Mouse (Mus musculus): ENCODE data around the gene Lrrk1. TPM values are rescaled to one million over a fixed set of nuclear protein-coding genes. Genes with fewer than 3 reads are reported as not detected.

Lrrk1 gene
- polyA plus RNA-seq, 1 experiment from 2014 or later, result 16.2 TPM

- ATAC-seq (ENCODE audit: insufficient number of reproducible peaks, low FRiP score, low TSS enrichment, low read depth), result no peak
- Histone ChIP-seq H3K27ac (peak overlapping the region; percentile 38; the same call in 1 of the 2 replicates), H3K9ac (no peak overlapping the region), H3K36me3 (no peaks in the 10 kb centered on the region), H3K4me1 (peaks cover 42% of the 10 kb centered on the region), H3K4me2 (no peak overlapping the region), H3K9me3 (no peaks in the 10 kb centered on the region), H3K4me3 (no peak overlapping the region), H3K27me3 (no peaks in the 10 kb centered on the region)
- 45% methylated on average over 2 of the region's 2 CpGs for WGBS
Observed at GRCm38 (mm10) chr7:66228610-66228920, 159.6 kb downstream of the Lrrk1 start.

GRCm38 (mm10) chr7:66227814-66228609 lies 160.1 kb downstream of the Lrrk1 start:
- 0 out of 2 replicates have a peak overlapping the region, but pooled peaks have one; percentile 38 for H3K27ac ChIP-seq
- no peaks in the 10 kb centered on the region for H3K9me3 ChIP-seq
- ATAC-seq (ENCODE audit: insufficient number of reproducible peaks, low FRiP score, low TSS enrichment, low read depth), result no peak
- WGBS, result 80% methylated on average over 13 of the region's 13 CpGs
- H3K4me3 ChIP-seq, result no peak overlapping the region
- H3K4me2 ChIP-seq, result no peak overlapping the region
- H3K36me3 ChIP-seq, result no peaks in the 10 kb centered on the region
- H3K9ac ChIP-seq, result no peak overlapping the region
- H3K27me3 ChIP-seq, result no peaks in the 10 kb centered on the region
- H3K4me1 ChIP-seq, result peaks cover 36% of the 10 kb centered on the region

DNA sequence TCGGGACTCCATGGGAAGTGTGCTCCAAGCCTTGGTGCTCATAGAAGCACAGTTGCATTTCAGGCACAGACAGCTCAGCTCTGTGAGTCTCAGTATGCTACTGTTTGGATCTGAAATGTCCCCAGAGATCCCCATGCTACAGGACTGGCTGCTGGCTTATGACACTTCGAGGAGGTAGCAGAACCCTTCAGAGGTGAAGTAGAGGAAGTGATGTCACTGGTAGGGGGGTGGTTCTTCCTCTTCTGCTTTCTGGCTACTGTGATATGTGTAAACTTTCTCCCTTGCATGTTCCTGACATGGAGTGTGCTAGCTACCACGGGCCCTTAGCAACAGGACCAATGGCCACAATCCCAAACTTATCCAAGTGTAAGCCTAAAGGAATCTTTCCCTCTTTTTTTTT lies 162.3 kb downstream of the Lrrk1 start:
- Histone ChIP-seq H3K4me1 (peaks cover 28% of the 10 kb centered on the region), H3K4me2 (no peak overlapping the region), H3K27me3 (no peaks in the 10 kb centered on the region), H3K9ac (no peak overlapping the region), H3K36me3 (no peaks in the 10 kb centered on the region), H3K9me3 (no peaks in the 10 kb centered on the region), H3K4me3 (no peak overlapping the region), H3K27ac (no peak overlapping the region)
- WGBS, result 73% methylated on average over 3 of the region's 3 CpGs
- ATAC-seq (ENCODE audit: insufficient number of reproducible peaks, low FRiP score, low TSS enrichment, low read depth), result no peak

- H3K27me3 ChIP-seq, result no peaks in the 10 kb centered on the region
- H3K36me3 ChIP-seq, result no peaks in the 10 kb centered on the region
- no peak overlapping the region for H3K27ac ChIP-seq
- H3K4me2 ChIP-seq, result no peak overlapping the region
- ATAC-seq (ENCODE audit: insufficient number of reproducible peaks, low FRiP score, low TSS enrichment, low read depth), result no peak
- no peak overlapping the region for H3K4me3 ChIP-seq
- peaks cover 19% of the 10 kb centered on the region for H3K4me1 ChIP-seq
- H3K9ac ChIP-seq, result no peak overlapping the region
- 93% methylated on average over 6 of the region's 6 CpGs for WGBS
- no peaks in the 10 kb centered on the region for H3K9me3 ChIP-seq
Observed at GRCm38 (mm10) chr7:66224541-66224940, 163.6 kb downstream of the Lrrk1 start.

GRCm38 (mm10) chr7:66223731-66224130 lies 164.4 kb downstream of the Lrrk1 start:
- 90% methylated on average over 1 of the region's 1 CpGs for WGBS
- no peak overlapping the region for H3K4me2 ChIP-seq
- ATAC-seq (ENCODE audit: insufficient number of reproducible peaks, low FRiP score, low TSS enrichment, low read depth), result no peak
- no peak overlapping the region for H3K4me3 ChIP-seq
- no peak overlapping the region for H3K9ac ChIP-seq
- no peaks in the 10 kb centered on the region for H3K27me3 ChIP-seq
- no peaks in the 10 kb centered on the region for H3K36me3 ChIP-seq
- peaks cover 21% of the 10 kb centered on the region for H3K4me1 ChIP-seq
- no peaks in the 10 kb centered on the region for H3K9me3 ChIP-seq
- peak overlapping the region; percentile 1; the same call in 1 of the 2 replicates for H3K27ac ChIP-seq

DNA sequence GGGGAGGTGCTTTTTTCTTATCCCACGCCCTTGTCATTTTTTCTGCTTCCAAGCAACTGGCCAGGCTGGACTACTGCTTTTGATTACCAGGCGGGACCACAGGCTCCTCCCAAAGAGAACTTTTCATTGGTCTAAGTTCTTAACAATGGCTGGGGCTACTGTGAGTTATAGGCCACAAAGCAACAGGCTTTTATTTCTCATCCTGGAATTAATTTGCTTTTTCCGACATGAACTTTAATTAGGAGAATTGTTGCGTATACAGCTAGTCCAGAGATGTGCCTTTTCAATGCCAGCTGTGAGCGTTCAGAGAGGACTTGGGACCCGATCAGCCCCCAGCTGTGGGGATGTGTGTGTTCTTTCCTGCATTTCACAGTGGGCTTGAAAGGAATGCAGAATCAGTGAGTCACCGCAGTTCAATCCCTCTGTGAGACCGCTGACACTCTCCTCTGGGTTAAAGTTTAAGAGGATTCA lies 165.5 kb downstream of the Lrrk1 start:
- no peak for ATAC-seq (ENCODE audit: insufficient number of reproducible peaks, low FRiP score, low TSS enrichment, low read depth)
- no peak overlapping the region for H3K4me2 ChIP-seq
- H3K9me3 ChIP-seq, result no peaks in the 10 kb centered on the region
- H3K4me1 ChIP-seq, result peaks cover 24% of the 10 kb centered on the region
- no peaks in the 10 kb centered on the region for H3K27me3 ChIP-seq
- no peaks in the 10 kb centered on the region for H3K36me3 ChIP-seq
- WGBS, result 16% methylated on average over 8 of the region's 8 CpGs
- H3K9ac ChIP-seq, result no peak overlapping the region
- no peak overlapping the region for H3K4me3 ChIP-seq
- H3K27ac ChIP-seq, result peak overlapping the region; percentile 67

- Histone ChIP-seq H3K27me3 (no peaks in the 10 kb centered on the region), H3K36me3 (no peaks in the 10 kb centered on the region), H3K4me2 (no peak overlapping the region), H3K4me1 (peaks cover 33% of the 10 kb centered on the region), H3K9me3 (no peaks in the 10 kb centered on the region), H3K9ac (no peak overlapping the region), H3K27ac (peak overlapping the region; percentile 33; the same call in 1 of the 2 replicates), H3K4me3 (no peak overlapping the region)
- no peak for ATAC-seq (ENCODE audit: insufficient number of reproducible peaks, low FRiP score, low TSS enrichment, low read depth)
- 74% methylated on average over 4 of the region's 4 CpGs for WGBS
Observed at GRCm38 (mm10) chr7:66219794-66220227, 168.3 kb downstream of the Lrrk1 start.

DNA sequence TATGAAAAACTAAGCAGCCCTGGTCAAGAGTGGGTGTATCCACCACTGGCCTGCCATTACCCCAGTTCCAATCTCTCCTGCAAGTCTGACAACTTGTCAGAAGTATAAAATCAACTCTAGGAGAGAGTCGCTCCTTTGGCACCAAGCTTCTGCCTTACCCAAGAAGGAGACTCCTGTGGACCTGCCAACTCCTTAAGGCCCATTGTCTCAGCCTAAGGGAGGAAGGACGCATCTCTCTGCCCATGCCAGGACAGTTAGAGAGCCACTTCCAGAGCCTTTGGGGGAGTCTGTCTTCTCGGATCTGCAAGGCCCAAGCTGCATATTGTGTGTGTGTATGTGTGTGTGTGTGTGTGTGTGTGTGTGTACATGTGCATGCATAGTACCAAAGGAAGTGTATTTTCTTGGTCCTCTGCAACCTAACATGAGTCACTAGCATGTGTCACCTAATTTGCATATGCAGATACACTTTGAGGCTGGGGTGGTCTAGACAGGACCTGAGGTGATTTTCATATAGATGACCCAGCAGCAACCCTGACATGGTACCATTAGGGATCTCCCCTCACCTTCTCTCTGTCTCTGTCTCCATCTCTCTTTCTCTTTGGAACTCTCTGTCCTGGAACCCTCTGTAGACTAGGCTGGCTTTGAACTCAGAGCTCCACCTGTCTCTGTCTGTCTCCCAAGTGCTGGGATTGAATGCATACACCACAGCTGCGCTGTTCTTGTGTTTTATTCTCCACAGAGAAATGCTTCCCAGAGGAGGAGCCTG lies 168.9 kb downstream of the Lrrk1 start:
- Histone ChIP-seq H3K9ac (no peak overlapping the region), H3K27ac (peak overlapping the region; percentile 90), H3K36me3 (no peaks in the 10 kb centered on the region), H3K9me3 (no peaks in the 10 kb centered on the region), H3K4me2 (no peak overlapping the region), H3K4me3 (no peak overlapping the region), H3K4me1 (peaks cover 33% of the 10 kb centered on the region), H3K27me3 (no peaks in the 10 kb centered on the region)
- WGBS, result 84% methylated on average over 4 of the region's 4 CpGs
- ATAC-seq (ENCODE audit: insufficient number of reproducible peaks, low FRiP score, low TSS enrichment, low read depth), result no peak

- Histone ChIP-seq H3K36me3 (no peaks in the 10 kb centered on the region), H3K4me1 (peaks cover 33% of the 10 kb centered on the region), H3K27ac (peak overlapping the region; percentile 90), H3K4me2 (no peak overlapping the region), H3K9ac (no peak overlapping the region), H3K27me3 (no peaks in the 10 kb centered on the region), H3K4me3 (no peak overlapping the region), H3K9me3 (no peaks in the 10 kb centered on the region)
- 19% methylated on average over 9 of the region's 9 CpGs for WGBS
- ATAC-seq (ENCODE audit: insufficient number of reproducible peaks, low FRiP score, low TSS enrichment, low read depth), result peak; percentile 78
Observed at GRCm38 (mm10) chr7:66218193-66219014, 169.7 kb downstream of the Lrrk1 start.

DNA sequence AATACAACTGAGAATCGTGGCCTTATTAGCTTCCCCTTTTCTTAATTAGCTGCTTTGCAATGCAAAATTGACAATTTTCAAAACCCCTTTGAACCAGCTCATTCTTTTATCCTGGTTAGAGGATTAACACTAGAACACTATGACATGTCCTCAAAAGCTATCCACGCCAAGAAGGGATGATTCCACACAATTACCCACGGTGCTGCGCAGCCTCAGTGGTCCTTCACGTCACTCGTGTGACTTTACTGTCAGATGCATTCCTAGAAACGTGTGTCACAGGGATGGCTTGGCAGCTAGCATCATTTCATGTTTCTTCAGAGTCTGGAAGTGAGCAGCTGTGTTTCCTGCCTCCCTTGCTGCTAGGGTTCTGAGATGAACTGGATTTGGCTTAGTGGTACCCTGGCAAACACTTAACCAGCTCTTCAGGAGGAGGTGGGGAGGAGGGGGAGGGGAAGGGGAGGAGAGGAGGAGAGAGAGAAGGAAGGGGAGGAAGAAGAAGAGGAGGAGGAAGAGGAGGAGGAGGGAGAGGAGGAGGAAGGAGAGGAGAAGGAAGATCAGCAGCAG lies 170.5 kb downstream of the Lrrk1 start:
- Histone ChIP-seq H3K27ac (peak overlapping the region; percentile 90), H3K36me3 (no peaks in the 10 kb centered on the region), H3K9ac (no peak overlapping the region), H3K4me1 (peaks cover 30% of the 10 kb centered on the region), H3K4me2 (no peak overlapping the region), H3K27me3 (no peaks in the 10 kb centered on the region), H3K4me3 (no peak overlapping the region), H3K9me3 (no peaks in the 10 kb centered on the region)
- WGBS, result 59% methylated on average over 7 of the region's 7 CpGs
- no peak for ATAC-seq (ENCODE audit: insufficient number of reproducible peaks, low FRiP score, low TSS enrichment, low read depth)

GRCm38 (mm10) chr7:66217011-66217410 lies 171.1 kb downstream of the Lrrk1 start:
- H3K4me3 ChIP-seq, result no peak overlapping the region
- peaks cover 30% of the 10 kb centered on the region for H3K4me1 ChIP-seq
- no peak overlapping the region for H3K9ac ChIP-seq
- no peak overlapping the region for H3K4me2 ChIP-seq
- no peaks in the 10 kb centered on the region for H3K36me3 ChIP-seq
- H3K27ac ChIP-seq, result peak overlapping the region; percentile 90; the same call in 1 of the 2 replicates
- no peaks in the 10 kb centered on the region for H3K27me3 ChIP-seq
- no peak for ATAC-seq (ENCODE audit: insufficient number of reproducible peaks, low FRiP score, low TSS enrichment, low read depth)
- 77% methylated on average over 7 of the region's 7 CpGs for whole genome bisulfite sequencing
- H3K9me3 ChIP-seq, result no peaks in the 10 kb centered on the region
